Mouse (Mus musculus): ENCODE data around the gene Eif1b.
"Not testable (repeated sequence)": the region's sequence is repeated elsewhere in the genome, so short reads cannot be mapped to it uniquely, and the experiment has no call there.

Gene Eif1b

DNA sequence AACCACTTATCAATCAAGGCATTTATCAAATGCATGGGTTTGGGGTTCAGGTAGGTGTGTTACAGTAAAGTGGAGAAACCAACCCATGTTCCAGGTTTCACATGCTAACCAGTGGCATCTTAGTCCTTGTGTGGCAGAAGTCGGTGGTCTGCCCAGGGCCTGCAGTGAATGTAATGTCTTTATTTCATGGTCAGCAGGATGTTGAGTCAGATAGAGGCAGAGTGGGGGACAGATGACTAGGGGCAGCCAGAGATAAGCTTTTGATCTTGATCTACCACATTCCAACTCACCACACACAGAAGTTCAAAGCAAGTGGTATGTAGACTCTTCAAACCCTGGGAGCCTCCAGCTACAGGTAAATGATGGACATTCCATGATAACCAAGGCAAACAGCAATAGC, 29.1 kb downstream of the Eif1b start:
- no peak for DNase-seq (ENCODE audit: low spot score in 2 of 2)

DNA sequence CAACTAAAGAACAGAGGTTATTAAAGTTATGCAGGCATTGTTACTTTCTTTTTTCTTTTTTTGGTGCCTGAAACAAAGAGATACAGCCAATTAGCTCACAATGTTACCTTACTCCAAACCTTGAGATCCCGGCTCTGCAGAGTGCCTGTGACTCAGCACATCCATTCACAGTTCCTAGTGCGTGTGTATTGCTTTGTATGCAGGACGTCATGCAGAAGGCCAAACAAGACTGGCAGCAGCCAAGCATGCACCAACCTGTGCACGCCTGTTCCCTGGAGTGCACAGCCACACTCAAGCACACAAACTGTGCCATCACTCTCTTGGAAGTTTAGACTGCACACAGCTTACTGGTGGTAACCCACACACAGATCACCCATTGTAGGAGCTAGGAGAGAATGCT, 35.2 kb downstream of the Eif1b start:
- DNase-seq (ENCODE audit: low spot score in 2 of 2), result no peak

GRCm38 (mm10) chr9:120527919-120528318, 35.9 kb downstream of the Eif1b start:
- no peak for DNase-seq (ENCODE audit: low spot score in 2 of 2)

- DNase-seq (ENCODE audit: low spot score in 2 of 2), result no peak
Observed at GRCm38 (mm10) chr9:120528815-120529510, 36.9 kb downstream of the Eif1b start.

DNA sequence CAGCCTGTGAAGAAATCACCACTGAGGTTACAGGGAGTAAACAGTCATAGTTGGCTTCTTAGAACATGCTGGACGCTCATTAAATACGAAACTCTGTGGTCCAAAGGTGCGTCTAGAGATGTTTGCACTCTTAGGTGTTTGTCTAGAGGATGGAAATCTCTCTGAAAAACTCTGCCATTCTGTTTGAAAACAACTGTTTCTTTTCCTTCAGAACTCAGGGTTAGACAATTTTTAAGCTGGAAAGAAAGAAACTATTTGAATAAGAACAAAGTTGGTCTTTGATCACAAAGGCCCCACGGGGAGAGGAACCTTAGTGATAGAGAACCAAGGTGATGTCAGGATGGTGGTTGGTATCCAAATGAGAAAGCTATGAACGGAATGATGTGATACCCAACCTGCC, 38.4 kb downstream of the Eif1b start:
- DNase-seq (ENCODE audit: low spot score in 2 of 2), result no peak

DNA sequence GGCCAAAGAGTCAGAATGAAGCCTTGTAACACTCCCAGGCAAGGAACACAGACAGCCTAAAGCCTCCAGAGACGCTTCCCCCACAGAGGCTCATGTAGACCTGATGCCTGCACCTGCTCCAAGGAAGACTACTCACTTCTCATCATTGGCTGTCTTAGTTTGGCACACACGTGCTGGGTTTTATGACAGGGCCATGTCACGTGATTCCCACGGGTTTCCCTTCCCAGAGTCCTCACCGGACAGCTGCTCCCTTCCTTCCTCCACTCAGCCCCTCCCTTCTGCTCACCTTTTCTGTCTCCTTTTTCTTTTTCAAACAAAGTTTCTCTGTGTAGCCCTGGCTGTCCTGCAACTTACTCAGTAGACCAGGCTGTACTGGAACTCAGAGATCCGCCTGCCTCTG, 40.0 kb downstream of the Eif1b start:
- DNase-seq (ENCODE audit: low spot score in 2 of 2), result no peak

GRCm38 (mm10) chr9:120532691-120533090, 40.7 kb downstream of the Eif1b start:
- DNase-seq (ENCODE audit: low spot score in 2 of 2), result no peak

DNA sequence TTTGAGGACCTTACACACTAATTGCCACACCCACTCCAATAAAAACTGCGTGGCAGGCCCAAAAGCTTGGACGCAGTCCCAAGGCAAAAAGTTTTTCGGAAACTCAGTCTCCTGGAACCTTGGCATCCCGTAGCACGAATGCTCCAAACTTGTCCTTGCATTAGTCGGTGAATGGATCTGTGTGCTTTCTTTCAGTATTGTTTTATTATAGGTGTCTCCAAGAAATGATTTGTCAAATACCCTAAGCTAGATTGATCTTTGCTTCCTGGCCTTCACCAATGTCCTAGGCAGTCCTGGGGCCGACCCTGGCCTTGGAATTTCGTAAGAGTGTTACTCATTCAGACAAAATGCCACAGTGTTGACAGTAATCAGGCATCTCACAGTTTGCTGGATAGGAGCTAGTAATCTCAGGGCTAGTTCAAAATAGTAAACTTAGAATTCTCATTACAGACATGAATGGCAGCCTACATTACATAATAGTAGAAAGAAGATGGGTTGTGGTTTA, 41.5 kb downstream of the Eif1b start:
- not testable (repeated sequence) for DNase-seq (ENCODE audit: low spot score in 2 of 2)

DNA sequence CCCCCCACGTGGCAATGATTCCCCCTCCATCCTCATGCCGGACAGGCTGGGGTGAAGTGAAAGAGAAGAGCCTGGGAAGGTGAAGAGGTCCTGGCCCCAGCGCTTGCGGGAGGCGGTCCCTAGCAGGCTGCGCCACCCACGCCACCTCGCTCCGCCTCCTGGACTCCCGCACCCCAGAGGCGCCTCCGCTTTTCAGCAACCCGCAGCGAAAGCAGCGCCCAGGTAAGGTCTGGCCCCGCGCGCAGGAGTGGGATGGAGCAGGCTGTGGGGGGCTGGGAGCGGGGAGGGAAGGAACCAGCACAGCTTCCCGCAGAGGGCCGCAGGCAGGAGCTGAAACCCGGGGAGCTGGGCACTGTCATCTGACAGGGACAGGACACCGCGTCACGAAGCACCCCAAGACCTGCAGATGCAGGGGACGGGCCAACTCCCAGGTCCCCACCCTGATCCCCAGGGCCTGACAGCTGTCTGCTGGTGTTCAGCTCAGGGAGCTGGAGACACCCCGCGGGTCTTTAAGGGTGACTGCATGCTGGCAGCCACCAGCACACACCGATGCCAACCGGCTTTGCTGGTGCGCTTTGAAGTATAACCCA, 47.7 kb downstream of the Eif1b start, which contains the start of gene Entpd3:
TSS of gene Entpd3 (plus strand) at position 157 of the 590 bp plus-strand sequence.
- DNase-seq (ENCODE audit: low spot score in 2 of 2), result peak in 1 of 2 experiments; percentile 18

- no peak for DNase-seq (ENCODE audit: low spot score in 2 of 2)
Observed at GRCm38 (mm10) chr9:120541411-120541810, 49.4 kb downstream of the Eif1b start.

DNA sequence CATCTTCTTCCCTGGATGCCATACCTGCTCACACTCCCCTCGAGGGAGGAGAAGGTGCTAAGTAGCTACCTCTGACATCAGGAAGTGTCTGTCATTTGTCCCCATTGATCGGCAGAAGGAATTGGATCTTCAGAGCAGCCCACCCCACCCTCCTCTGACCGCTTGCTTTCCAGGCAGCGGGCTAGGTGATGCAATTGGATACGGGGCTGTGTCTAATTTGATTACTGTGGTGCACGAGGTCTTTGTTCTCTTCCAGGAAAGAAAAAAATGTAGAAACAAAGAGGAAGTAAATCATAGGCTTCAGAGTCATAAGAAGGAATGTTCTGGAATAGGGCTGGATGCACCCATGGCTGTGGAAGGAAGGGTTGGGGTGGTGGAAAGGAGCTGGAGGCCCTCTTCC, 50.2 kb downstream of the Eif1b start:
- DNase-seq (ENCODE audit: low spot score in 2 of 2), result no peak

All from left cerebral cortex, adult 9 months (tissue).